Comparison of ENCODE assay signal across 8 mouse cellular contexts in the genomic region with DNA sequence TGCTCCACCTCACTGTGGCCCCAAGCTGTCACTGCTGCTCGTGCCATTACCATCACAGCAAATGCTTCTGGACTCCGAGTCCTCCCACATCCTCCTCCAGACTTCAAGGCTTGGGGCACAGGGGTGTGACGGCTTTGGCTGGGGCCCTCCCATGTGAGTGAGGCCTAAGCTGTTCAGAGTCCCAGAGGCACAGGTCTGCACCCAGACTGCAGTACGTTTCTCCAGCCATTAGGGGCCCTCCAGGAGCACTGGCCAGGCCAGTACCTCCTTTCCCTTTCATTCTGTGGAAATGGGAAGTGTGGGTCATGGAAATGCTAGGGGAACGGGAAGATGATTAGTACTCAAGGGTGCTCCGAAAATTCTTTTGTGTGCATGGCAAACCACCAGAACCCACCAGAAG. TPM values are rescaled to one million over a fixed set of nuclear protein-coding genes. Genes with fewer than 3 reads are reported as not detected.
DNase-seq lines count a peak whose midpoint lies in the region; ATAC-seq and TF ChIP-seq lines count a peak whose summit lies in the region.

No protein-coding gene starts in this region.

- peaks cover 13% of the 10 kb centered on the region; the same call in 1 of the 2 replicates for H3K4me1 ChIP-seq in embryonic facial prominence, embryonic 15.5 days
- no peaks in the 10 kb centered on the region for H3K4me1 ChIP-seq in kidney, postnatal 0 days (replicated peaks; ENCODE audit: insufficient read depth, low read length)
- peaks cover 17% of the 10 kb centered on the region for H3K4me1 ChIP-seq in midbrain, embryonic 12.5 days

- no peak overlapping the region for H3K9ac ChIP-seq in embryonic facial prominence, embryonic 15.5 days
- H3K9ac ChIP-seq in kidney, postnatal 0 days (ENCODE audit: low read depth, low read length) = no peak overlapping the region
- H3K9ac ChIP-seq in midbrain, embryonic 12.5 days (replicated peaks) = no peak overlapping the region

- H3K27me3 ChIP-seq in embryonic facial prominence, embryonic 15.5 days = peaks cover 11% of the 10 kb centered on the region
- no peaks in the 10 kb centered on the region for H3K27me3 ChIP-seq in kidney, postnatal 0 days (ENCODE audit: insufficient read depth, low read length)
- peaks cover 68% of the 10 kb centered on the region for H3K27me3 ChIP-seq in midbrain, embryonic 12.5 days

- no peaks in the 10 kb centered on the region for H3K9me3 ChIP-seq in embryonic facial prominence, embryonic 15.5 days (replicated peaks)
- H3K9me3 ChIP-seq in kidney, postnatal 0 days (replicated peaks; ENCODE audit: low read length) = no peaks in the 10 kb centered on the region
- H3K9me3 ChIP-seq in midbrain, embryonic 12.5 days = no peaks in the 10 kb centered on the region

- peak; percentile 68 for ATAC-seq in frontal cortex, adult (ENCODE audit: low TSS enrichment)
- ATAC-seq in embryonic facial prominence, embryonic 15.5 days (ENCODE audit: insufficient number of reproducible peaks, low FRiP score, low TSS enrichment, low read depth) = peak; percentile 59; the same call in 1 of the 2 replicates
- peak; percentile 93 for ATAC-seq in kidney, postnatal 0 days (replicated peaks; ENCODE audit: low FRiP score, low read depth)
- peak; percentile 53 for ATAC-seq in midbrain, embryonic 12.5 days (ENCODE audit: low FRiP score, low read depth)
- ATAC-seq in activated CD4-positive, CD25-positive, alpha-beta regulatory T cell, adult 4 months = no peak

- no peak overlapping the region for H3K27ac ChIP-seq in embryonic facial prominence, embryonic 15.5 days (replicated peaks)
- H3K27ac ChIP-seq in kidney, postnatal 0 days = no peak overlapping the region
- no peak overlapping the region for H3K27ac ChIP-seq in midbrain, embryonic 12.5 days (replicated peaks)

- peaks cover 8% of the 10 kb centered on the region for H3K36me3 ChIP-seq in embryonic facial prominence, embryonic 15.5 days
- H3K36me3 ChIP-seq in kidney, postnatal 0 days (ENCODE audit: insufficient read depth, low read length) = 0 out of 2 replicates have a peak, but pooled peaks cover 5% of the 10 kb centered on the region
- peaks cover 21% of the 10 kb centered on the region for H3K36me3 ChIP-seq in midbrain, embryonic 12.5 days

- DNase-seq in frontal cortex, postnatal 14 days (ENCODE audit: low spot score in 2 of 2) = no peak
- DNase-seq in R1 (ENCODE audit: low read depth, low spot score) = peak; percentile 55
- peak; percentile 76 for DNase-seq in kidney, postnatal 0 days (ENCODE audit: low spot score)
- no peak for DNase-seq in spleen, adult 12 weeks (ENCODE audit: low spot score)

- H3K4me3 ChIP-seq in embryonic facial prominence, embryonic 15.5 days (replicated peaks) = no peak overlapping the region
- no peak overlapping the region for H3K4me3 ChIP-seq in kidney, postnatal 0 days (replicated peaks; ENCODE audit: low read depth, low read length)
- H3K4me3 ChIP-seq in midbrain, embryonic 12.5 days = no peak overlapping the region

- peak; percentile 59 for TF ChIP-seq CTCF in kidney, postnatal 0 days (IDR thresholded peaks at IDR 0.05; ENCODE audit: low read depth)

- no peak overlapping the region for H3K4me2 ChIP-seq in embryonic facial prominence, embryonic 15.5 days (replicated peaks)
- H3K4me2 ChIP-seq in kidney, postnatal 0 days (ENCODE audit: low read length) = no peak overlapping the region
- no peak overlapping the region for H3K4me2 ChIP-seq in midbrain, embryonic 12.5 days (replicated peaks)

- 33% methylated on average over 6 of the region's 6 CpGs for WGBS in embryonic facial prominence, embryonic 15.5 days
- WGBS in kidney, postnatal 0 days = 33% methylated on average over 6 of the region's 6 CpGs
- WGBS in midbrain, embryonic 12.5 days = 26% methylated on average over 6 of the region's 6 CpGs

RNA-seq across cellular contexts. Expression of a gene that starts 7.1 kb away (rescaled TPM):
- 158 and 176 TPM in 2 replicates for polyA plus RNA-seq in embryonic facial prominence, embryonic 15.5 days (2015; fragmentation: Nextera tagmentation; extraction: Ambion mirVana)
- 158 and 162 TPM in 2 replicates for polyA plus RNA-seq in kidney, postnatal 0 days (2015; fragmentation: Nextera tagmentation; extraction: Ambion mirVana)
- 243 and 249 TPM in 2 replicates for polyA plus RNA-seq in midbrain, embryonic 12.5 days (2016; fragmentation: Nextera tagmentation; extraction: Ambion mirVana)
- polyA plus RNA-seq in activated CD4-positive, CD25-positive, alpha-beta regulatory T cell, adult 4 months (2017; shearing (Covaris generic)) = 10 to 100 TPM; 44.0 to 44.2 TPM

Comparison
In these comparisons a context has a peak if more than half of its experiments do, and no peak if none do; other contexts are left out.
1. DNase-seq: peak in R1 (single experiment) and kidney, postnatal 0 days (single experiment); none in frontal cortex, postnatal 14 days (0 of 2) and spleen, adult 12 weeks (single experiment).